Mouse (Mus musculus) erythroblast, embryonic 14.5 days (primary cell): ENCODE measurements at regions not wholly inside any gene's neighbourhood (a gene's known extent, or its start where the extent isn't known, plus 50 kb on each side); places are given as distances from the start of the nearest gene placed in this dataset.
"Not testable (repeated sequence)": the region's sequence is repeated elsewhere in the genome, so short reads cannot be mapped to it uniquely, and the experiment has no call there.

Source experiments
- GATA1 ChIP-seq: IDR thresholded peaks from 2 replicates; pipeline ENCODE4 v1.6.1; 2012; ENCODE audit warnings: low read length, inconsistent platforms, mixed read lengths
- TAL1 ChIP-seq: IDR thresholded peaks from 3 replicates; pipeline ENCODE4 v1.6.1; 2012; ENCODE audit warnings: low read length, inconsistent platforms, mixed read lengths

DNA sequence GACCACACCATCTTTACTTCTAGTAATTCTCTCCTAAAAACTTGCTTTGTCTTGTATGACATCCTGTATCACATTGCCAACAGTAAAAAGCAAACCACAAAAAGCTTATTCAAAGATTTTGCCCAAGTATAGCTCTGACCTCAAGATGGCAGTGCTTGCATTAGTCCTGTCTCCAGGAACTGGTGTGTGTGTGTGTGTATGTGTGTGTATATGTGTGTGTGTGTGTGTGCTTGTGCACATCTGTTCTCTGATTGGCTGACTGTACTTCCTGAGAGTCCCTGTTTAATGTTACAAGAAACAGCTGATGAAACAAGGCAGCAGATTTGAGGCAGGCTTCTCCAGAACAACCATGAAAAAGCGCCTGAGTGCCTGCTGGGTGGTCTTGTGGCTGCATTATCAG, 735.0 kb downstream of the Dad1 start:
- TF ChIP-seq GATA1, TAL1: not testable (repeated sequence)
